Mouse (Mus musculus) left cerebral cortex, postnatal 10 days (tissue): ENCODE results near the gene Gm11733. TPM values are rescaled to one million over a fixed set of nuclear protein-coding genes. Genes with fewer than 3 reads are reported as not detected.

Experiments used
- DNase-seq, 2 experiments: peaks; one replicate each; pipeline ENCODE4 v3.0.0; 2021 to 2022; ENCODE audit warnings: low spot score in 2 of 2, mixed read lengths in 1 of 2; ENCODE audit errors: extremely low spot score in 1 of 2
- intact Hi-C: fragments of 180-260 bp; cut with DNase I; formaldehyde crosslinking; loops from one replicate; pipeline ENCODE4 v1.15.1; 2025
- total RNA-seq, 2 experiments: library from RNA; stranded (reverse); gene quantifications; 2 replicates each; pipeline ENCODE4 v1.2.3; 2021

The Gm11733 gene
- total RNA-seq, 2 experiments from 2014 or later, result 0.24 TPM; not detected in 1

DNA sequence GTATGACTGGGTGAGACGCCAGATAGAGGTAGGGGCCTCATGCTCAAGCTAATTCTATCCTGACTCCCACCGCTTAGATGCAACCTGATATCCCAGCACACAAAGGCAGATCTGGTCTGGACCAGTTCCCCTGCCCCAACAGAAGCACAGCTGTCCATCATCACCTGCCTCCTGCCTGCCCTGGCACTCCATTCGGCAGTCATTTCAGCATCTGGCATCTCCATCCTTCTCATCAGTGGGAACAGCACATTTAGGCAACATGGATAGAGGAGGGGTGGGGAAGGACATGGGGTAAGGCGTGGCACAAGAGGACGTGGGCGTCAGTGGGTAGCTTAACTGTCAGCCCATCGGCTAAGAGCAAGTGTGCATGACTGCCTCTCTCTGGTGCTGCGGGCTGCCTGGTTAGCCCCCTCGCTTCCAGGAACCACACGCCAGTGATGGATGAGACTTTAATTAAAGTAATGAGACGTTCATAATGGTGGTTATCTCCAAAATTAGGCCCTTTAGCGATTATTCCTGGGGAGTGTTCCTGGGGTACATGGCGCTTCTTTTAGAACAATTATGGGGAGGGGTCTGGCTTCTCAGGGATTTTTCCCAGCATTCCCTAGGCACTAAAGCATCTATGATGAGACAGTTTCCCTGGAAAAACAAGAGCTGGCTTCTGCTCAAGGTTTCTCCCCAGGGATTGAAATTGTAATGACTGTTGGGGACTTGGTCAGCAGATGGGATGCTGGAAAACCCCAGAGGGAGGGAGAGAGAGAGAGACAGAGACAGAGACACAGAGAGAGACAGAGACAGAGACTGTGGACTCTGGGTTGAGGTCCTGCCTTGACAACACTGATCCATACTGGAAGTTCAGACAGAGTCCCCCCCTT lies 38.0 kb downstream of the Gm11733 start:
- no peak for DNase-seq
- intact Hi-C loops, result no loop called here

DNA sequence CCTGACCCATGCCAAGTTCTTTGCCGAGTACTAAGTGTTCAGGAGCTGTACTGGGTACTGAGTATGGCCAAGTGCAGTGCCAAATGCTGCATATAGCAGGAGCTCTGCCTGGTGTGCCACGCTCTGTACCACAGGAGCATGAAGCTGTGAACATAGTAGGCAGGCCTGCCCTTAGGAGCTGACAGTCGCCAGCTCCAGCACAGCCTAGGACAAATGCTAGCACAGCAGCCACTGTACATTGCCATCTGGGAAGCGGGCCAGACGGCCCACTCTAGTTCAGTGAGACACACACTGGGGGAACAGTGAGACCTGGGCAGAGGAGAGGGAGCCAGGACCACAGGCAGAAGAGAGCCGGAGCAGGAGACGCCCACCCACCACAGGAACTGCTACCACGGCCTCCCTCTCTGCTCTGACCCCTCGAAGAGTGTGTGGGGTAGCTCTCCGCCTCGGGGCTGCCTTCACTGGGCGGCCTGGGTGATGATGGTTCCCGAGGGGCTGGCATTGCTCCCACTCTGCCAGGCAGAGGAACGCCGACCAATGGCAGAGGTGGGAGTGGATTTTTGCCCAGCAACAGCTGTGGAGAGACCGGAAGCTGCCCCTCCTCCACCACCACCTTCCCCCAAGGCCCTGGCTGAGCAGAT lies 38.8 kb downstream of the Gm11733 start:
- intact Hi-C loops, result no loop called here
- peak; percentile 67 to 89 for DNase-seq

DNA sequence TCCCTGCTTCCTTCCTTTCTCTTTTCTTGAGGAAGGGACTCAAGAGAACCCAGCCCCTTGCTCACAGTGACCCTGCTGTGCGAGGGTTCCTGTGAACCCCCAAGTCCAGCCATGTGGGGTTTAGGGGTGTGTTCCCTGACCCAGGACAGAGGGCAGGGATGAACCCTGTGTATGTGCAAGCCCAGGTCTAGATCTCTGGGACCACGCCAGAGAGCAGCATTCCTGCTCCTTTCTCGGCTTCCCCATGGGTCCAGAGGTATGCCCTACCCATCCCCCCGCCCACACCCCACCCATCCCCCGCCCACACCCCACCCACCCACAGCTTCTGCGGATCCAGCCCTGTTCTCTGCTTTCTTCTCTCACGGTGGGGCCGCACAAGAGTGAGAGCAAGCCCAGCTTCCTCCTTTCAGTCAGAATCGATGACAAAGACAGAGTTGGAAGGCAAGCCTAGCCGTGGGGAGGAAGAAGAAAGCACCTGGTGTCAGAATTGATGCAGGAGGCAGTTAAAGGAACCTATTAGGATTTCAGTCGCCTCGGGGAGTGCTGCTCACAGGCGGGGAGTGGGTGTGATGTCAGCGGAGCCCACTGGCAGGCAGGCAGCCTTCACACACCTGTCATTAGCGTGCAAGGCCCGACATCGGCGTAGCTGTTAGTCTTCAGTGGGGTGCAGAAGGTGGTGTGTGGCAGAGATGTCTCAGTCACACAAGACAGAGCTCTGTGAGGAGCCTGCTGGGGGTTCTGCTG lies 41.6 kb downstream of the Gm11733 start:
- no peak for DNase-seq
- intact Hi-C loops, result no loop called here

- peak in 1 of 2 experiments; percentile 56 for DNase-seq
- intact Hi-C loops, result no loop called here
Measured at GRCm38 (mm10) chr11:117532374-117532773, 48.2 kb downstream of the Gm11733 start.

DNA sequence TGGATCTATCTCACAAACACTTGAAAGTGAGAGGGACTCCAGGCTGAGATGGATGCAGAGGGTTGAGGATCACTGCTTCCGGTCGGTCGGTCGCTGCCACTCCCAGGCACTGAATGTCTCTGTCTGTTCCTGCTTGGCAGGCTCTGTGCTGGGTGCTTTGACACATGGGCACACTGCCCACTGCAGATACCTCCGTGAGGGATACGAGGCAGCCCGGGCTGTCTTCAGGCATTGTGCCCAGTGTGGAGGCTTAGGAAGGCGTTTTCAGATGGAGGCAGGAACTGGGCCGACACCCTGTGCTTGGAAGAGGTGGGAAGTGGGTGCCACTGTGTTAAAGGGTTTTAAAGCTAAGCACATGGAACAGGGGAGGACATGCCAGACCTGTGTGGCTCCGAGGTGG lies 50.7 kb downstream of the Gm11733 start:
- peak; percentile 44 to 74 for DNase-seq
- intact Hi-C loops, result loop anchor here (5.0 kb wide), 1 partner anchor 143 kb away; no protein-coding TSS in a partner anchor

DNA sequence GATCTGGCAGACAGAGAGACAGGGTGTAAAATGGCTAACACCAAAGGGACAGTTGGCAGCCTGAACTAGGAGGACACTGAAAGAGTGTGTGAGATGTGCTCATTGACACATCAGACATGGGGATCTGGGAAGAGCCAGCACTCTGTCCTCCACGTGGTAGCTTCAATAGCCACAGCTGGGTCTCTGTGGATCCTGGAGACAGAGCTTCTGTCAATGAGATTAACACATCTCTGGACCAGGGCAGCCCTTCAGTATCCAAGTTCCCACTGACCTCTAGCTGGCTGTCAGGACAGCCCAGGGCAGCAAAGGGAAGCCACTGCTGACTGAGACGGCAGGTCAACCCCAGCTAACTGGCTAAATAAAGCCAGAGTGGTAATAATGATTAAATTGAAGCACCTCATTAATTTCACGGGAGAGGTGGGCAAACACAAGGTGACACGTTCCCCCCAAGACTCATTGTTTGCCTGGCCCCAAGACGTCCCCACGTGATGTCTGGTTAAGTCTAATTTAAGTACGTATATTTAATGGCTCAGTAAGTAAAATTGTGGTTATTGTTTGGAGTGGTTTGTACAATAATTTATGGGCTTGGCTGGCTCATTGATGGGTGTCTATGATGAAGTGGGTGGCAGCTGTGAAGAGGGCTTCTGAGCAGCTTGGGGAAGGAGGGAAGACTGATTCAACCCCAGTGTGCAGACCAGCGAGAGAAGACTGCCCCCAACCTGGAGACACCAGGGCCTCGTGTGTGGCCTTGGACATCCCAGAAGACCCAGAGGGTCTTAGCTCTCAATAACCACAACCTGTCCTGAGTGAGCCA lies 51.5 kb downstream of the Gm11733 start:
- intact Hi-C loops, result loop anchor here (5.0 kb wide), 1 partner anchor 143 kb away; no protein-coding TSS in a partner anchor

DNA sequence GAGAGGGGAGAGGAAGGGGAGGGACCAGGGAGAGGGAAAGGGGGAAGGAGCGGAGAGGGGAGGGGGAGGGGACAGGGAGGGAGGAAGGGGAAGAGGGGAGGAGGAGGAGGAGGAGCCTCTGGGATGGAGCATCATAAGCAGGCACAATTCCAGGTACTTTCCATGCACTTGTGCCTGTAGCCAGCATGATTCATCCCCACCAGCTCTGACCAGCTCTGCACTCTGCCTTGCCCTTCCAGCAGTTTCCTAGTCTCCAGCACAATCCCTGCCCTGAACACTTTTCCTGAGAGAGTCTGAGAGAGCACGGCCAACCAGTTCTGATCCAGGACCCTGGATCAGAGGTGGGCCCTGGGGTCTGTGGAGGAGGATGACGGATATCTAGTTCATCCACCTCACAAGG lies 52.4 kb downstream of the Gm11733 start:
- intact Hi-C loops, result loop anchor here (5.0 kb wide), 1 partner anchor 144 kb away; no protein-coding TSS in a partner anchor

More for the DNA sequence above, 51.5 kb downstream of the Gm11733 start:
- DNase-seq, result no peak

More for the DNA sequence above, 52.4 kb downstream of the Gm11733 start:
- no peak for DNase-seq

Other genes with a start within 250 kb of the Gm11733 start
- gene Tnrc6c, start 169.9 kb downstream of the Gm11733 start, total RNA-seq, result 10 to 100 TPM; 63.5 to 71.0 TPM